Mouse (Mus musculus) testis, postnatal 10 days (tissue): ENCODE data around the gene Gm17535.
"Not testable (repeated sequence)": the region's sequence is repeated elsewhere in the genome, so short reads cannot be mapped to it uniquely, and the experiment has no call there.

Experiments used
- DNase-seq: peaks from one replicate; pipeline ENCODE4 v3.0.0; 2021; ENCODE audit warnings: low spot score

Gene Gm17535

DNA sequence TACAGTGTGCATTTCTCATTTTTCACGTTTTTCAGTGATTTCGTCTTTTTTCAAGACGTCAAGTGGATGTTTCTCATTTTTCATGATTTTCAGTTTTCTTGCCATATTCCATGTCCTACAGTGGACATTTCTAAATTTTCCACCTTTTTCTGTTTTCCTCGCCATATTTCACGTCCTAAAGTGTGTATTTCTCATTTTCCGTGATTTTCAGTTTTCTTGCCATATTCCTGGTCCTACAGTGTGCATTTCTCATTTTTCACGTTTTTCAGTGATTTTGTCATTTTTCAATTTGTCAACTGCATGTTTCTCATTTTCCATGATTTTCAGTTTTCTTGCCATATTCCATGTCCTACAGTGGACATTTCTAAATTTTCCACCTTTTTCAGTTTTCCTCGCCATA is at the start of gene Gm17535:
Gene Gm17535, plus strand, starts transcription at position 301 of the 400 bp plus-strand sequence.
- not testable (repeated sequence) for DNase-seq

DNA sequence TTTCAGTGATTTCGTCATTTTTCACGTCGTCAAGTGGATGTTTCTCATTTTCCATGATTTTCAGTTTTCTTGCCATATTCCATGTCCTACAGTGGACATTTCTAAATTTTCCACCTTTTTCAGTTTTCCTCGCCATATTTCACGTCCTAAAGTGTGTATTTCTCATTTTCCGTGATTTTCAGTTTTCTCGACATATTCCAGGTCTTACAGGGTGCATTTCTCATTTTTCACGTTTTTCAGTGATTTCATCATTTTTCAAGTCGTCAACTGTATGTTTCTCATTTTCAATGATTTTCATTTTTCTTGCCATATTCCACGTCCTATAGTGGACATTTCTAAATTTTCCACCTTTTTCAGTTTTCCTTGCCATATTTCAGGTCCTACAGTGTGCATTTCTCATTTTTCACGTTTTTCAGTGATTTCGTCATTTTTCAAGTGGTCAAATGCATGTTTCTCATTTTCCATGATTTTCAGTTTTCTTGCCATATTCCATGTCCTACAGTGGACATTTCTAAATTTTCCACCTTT is 33.9 kb upstream of the Gm17535 start, which contains the start of gene Gm10722:
Gene Gm10722, plus strand, starts transcription at position 478 of the 528 bp plus-strand sequence.
- not testable (repeated sequence) for DNase-seq

DNA sequence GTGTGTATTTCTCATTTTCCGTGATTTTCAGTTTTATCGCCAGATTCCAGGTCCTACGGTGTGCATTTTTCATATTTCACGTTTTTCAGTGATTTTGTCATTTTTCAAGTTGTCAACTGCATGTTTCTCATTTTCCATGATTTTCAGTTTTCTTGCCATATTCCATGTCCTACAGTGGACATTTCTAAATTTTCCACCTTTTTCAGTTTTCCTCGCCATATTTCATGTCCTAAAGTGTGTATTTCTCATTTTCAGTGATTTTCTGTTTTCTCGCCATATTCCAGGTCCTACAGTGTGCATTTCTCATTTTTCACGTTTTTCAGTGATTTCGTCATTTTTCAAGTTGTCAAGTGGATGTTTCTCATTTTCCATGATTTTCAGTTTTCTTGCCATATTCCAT is 33.4 kb upstream of the Gm17535 start:
- DNase-seq = peak; percentile 46

DNA sequence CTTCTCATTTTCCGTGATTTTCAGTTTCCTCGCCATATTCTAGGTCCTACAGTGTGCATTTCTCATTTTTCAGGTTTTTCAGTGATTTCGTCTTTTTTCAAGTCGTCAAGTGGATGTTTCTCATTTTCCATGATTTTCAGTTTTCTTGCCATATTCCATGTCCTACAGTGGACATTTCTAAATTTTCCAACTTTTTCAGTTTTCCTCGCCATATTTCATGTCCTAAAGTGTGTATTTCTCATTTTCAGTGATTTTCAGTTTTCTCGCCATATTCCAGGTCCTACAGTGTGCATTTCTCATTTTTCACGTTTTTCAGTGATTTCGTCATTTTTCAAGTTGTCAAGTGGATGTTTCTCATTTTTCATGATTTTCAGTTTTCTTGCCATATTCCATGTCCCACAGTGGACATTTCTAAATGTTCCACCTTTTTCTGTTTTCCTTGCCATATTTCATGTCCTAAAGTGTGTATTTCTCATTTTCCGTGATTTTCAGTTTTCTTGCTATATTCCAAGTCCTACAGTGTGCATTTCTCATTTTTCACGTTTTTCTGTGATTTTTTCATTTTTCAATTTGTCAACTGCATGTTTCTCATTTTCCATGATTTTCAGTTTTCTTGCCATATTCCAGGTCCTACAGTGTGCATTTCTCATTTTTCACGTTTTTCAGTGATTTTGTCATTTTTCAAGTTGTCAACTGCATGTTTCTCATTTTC is 32.3 kb upstream of the Gm17535 start:
- peak; percentile 100 for DNase-seq

DNA sequence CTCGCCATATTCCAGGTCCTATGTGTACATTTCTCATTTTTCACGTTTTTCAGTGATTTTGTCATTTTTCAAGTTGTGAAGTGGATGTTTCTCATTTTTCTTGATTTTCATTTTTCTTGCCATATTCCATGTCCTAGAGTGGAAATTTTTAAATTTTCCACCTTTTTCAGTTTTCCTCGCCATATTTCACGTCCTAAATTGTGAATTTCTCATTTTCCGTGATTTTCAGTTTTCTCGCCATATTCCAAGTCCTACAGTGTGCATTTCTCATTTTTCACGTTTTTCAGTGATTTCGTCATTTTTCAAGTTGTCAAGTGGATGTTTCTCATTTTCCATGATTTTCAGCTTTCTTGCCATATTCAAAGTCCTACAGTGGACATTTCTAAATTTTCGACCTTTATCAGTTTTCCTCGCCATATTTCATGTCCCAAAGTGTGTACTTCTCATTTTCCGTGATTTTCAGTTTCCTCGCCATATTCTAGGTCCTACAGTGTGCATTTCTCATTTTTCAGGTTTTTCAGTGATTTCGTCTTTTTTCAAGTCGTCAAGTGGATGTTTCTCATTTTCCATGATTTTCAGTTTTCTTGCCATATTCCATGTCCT is 31.5 kb upstream of the Gm17535 start, which contains the start of gene Gm11168:
Gene Gm11168, plus strand, starts transcription at position 553 of the 603 bp plus-strand sequence.
- peak; percentile 47 for DNase-seq

DNA sequence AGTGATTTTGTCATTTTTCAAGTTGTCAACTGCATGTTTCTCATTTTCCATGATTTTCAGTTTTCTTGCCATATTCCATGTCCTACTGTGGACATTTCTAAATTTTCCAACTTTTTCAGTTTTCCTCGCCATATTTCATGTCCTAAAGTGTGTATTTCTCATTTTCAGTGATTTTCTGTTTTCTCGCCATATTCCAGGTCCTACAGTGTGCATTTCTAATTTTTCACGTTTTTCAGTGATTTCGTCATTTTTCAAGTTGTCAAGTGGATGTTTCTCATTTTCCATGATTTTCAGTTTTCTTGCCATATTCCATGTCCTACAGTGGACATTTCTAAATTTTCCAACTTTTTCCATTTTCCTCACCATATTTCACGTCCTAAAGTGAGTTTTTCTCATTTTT is 28.2 kb upstream of the Gm17535 start:
- DNase-seq = not testable (repeated sequence)

DNA sequence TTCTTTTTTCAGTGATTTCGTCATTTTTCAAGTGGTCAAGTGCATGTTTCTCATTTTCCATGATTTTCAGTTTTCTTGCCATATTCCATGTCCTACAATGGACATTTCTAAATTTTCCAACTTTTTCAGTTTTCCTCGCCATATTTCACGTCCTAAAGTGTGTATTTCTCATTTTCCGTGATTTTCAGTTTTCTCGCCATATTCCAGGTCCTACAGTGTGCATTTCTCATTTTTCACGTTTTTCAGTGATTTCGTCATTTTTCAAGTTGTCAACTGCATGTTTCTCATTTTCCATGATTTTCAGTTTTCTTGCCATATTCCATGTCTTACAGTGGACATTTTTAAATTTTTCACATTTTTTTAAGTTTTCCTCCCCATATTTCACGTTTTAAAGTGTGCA is 27.8 kb upstream of the Gm17535 start:
- peak; percentile 86 for DNase-seq

DNA sequence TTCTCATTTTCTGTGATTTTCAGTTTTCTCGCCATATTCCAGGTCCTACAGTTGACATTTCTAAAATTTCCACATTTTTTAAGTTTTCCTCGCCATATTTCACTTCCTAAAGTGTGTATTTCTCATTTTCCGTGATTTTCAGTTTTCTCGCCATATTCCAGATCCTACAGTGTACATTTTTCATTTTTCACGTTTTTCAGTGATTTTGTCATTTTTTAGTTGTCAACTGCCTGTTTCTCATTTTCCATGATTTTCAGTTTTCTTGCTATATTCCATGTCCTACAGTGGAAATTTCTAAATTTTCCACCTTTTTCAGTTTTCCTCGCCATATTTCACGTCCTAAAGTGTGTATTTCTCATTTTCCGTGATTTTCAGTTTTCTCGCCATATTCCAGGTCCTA is 27.1 kb upstream of the Gm17535 start:
- not testable (repeated sequence) for DNase-seq

DNA sequence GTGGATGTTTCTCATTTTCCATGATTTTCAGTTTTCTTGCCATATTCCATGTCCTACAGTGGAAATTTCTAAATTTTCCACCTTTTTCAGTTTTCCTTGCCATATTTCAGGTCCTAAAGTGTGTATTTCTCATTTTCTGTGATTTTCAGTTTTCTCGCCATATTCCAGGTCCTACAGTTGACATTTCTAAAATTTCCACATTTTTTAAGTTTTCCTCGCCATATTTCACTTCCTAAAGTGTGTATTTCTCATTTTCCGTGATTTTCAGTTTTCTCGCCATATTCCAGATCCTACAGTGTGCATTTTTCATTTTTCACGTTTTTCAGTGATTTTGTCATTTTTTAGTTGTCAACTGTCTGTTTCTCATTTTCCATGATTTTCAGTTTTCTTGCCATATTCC is 25.1 kb upstream of the Gm17535 start:
- not testable (repeated sequence) for DNase-seq

DNA sequence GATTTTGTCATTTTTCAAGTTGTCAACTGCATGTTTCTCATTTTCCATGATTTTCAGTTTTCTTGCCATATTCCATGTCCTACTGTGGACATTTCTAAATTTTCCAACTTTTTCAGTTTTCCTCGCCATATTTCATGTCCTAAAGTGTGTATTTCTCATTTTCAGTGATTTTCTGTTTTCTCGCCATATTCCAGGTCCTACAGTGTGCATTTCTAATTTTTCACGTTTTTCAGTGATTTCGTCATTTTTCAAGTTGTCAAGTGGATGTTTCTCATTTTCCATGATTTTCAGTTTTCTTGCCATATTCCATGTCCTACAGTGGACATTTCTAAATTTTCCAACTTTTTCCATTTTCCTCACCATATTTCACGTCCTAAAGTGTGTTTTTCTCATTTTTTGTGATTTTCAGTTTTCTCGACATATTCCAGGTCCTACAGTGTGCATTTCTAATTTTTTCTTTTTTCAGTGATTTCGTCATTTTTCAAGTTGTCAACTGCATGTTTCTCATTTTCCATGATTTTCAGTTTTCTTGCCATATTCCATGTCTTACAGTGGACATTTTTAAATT is 22.3 kb upstream of the Gm17535 start:
- not testable (repeated sequence) for DNase-seq

DNA sequence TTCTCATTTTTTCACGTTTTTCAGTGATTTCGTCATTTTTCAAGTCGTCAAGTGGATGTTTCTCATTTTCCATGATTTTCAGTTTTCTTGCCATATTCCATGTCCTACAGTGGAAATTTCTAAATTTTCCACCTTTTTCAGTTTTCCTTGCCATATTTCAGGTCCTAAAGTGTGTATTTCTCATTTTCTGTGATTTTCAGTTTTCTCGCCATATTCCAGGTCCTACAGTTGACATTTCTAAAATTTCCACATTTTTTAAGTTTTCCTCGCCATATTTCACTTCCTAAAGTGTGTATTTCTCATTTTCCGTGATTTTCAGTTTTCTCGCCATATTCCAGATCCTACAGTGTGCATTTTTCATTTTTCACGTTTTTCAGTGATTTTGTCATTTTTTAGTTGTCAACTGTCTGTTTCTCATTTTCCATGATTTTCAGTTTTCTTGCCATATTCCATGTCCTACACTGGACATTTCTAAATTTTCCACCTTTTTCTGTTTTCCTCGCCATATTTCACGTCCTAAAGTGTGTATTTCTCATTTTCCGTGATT is 21.6 kb upstream of the Gm17535 start, which contains the start of gene Gm10721:
Gene Gm10721, plus strand, starts transcription at position 408 of the 547 bp plus-strand sequence.
- not testable (repeated sequence) for DNase-seq

DNA sequence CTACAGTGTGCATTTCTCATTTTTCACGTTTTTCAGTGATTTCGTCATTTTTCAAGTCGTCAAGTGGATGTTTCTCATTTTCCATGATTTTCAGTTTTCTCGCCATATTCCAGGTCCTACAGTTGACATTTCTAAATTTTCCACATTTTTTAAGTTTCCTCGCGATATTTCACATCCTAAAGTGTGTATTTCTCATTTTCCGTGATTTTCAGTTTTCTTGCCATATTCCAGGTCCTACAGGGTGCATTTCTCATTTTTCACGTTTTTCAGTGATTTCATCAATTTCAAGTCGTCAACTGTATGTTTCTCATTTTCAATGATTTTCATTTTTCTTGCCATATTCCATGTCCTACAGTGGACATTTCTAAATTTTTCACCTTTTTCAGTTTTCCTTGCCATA is 19.0 kb upstream of the Gm17535 start, which contains the start of gene Gm10720:
Gene Gm10720, plus strand, starts transcription at position 301 of the 400 bp plus-strand sequence.
- not testable (repeated sequence) for DNase-seq

DNA sequence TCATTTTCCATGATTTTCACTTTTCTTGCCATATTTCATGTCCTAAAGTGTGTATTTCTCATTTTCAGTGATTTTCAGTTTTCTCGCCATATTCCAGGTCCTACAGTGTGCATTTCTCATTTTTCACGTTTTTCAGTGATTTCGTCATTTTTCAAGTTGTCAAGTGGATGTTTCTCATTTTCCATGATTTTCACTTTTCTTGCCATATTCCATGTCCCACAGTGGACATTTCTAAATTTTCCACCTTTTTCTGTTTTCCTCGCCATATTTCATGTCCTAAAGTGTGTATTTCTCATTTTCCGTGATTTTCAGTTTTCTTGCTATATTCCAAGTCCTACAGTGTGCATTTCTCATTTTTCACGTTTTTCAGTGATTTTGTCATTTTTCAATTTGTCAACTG is 18.5 kb upstream of the Gm17535 start:
- DNase-seq = peak; percentile 48

DNA sequence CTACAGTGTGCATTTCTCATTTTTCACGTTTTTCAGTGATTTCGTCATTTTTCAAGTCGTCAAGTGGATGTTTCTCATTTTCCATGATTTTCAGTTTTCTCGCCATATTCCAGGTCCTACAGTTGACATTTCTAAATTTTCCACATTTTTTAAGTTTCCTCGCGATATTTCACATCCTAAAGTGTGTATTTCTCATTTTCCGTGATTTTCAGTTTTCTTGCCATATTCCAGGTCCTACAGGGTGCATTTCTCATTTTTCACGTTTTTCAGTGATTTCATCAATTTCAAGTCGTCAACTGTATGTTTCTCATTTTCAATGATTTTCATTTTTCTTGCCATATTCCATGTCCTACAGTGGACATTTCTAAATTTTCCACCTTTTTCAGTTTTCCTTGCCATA is 17.3 kb upstream of the Gm17535 start, which contains the start of gene Gm10719:
Gene Gm10719, plus strand, starts transcription at position 301 of the 400 bp plus-strand sequence.
- not testable (repeated sequence) for DNase-seq

DNA sequence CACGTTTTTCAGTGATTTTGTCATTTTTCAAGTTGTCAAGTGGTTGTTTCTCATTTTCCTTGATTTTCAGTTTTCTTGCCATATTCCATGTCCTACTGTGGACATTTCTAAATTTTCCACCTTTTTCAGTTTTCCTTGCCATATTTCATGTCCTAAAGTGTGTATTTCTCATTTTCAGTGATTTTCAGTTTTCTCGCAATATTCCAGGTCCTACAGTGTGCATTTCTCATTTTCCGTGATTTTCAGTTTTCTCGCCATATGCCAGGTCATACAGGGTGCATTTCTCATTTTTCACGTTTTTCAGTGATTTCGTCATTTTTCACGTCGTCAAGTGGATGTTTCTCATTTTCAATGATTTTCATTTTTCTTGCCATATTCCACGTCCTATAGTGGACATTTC is 15.5 kb upstream of the Gm17535 start:
- peak; percentile 100 for DNase-seq

DNA sequence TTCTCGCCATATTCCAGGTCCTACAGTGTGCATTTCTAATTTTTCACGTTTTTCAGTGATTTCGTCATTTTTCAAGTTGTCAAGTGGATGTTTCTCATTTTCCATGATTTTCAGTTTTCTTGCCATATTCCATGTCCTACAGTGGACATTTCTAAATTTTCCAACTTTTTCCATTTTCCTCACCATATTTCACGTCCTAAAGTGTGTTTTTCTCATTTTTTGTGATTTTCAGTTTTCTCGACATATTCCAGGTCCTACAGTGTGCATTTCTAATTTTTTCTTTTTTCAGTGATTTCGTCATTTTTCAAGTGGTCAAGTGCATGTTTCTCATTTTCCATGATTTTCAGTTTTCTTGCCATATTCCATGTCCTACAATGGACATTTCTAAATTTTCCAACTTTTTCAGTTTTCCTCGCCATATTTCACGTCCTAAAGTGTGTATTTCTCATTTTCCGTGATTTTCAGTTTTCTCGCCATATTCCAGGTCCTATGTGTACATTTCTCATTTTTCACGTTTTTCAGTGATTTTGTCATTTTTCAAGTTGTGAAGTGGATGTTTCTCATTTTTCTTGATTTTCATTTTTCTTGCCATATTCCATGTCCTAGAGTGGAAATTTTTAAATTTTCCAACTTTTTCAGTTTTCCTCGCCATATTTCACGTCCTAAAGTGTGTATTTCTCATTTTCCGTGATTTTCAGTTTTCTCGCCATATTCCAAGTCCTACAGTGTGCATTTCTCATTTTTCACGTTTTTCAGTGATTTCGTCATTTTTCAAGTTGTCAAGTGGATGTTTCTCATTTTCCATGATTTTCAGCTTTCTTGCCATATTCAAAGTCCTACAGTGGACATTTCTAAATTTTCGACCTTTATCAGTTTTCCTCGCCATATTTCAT is 14.3 kb upstream of the Gm17535 start:
- peak; percentile 95 for DNase-seq

DNA sequence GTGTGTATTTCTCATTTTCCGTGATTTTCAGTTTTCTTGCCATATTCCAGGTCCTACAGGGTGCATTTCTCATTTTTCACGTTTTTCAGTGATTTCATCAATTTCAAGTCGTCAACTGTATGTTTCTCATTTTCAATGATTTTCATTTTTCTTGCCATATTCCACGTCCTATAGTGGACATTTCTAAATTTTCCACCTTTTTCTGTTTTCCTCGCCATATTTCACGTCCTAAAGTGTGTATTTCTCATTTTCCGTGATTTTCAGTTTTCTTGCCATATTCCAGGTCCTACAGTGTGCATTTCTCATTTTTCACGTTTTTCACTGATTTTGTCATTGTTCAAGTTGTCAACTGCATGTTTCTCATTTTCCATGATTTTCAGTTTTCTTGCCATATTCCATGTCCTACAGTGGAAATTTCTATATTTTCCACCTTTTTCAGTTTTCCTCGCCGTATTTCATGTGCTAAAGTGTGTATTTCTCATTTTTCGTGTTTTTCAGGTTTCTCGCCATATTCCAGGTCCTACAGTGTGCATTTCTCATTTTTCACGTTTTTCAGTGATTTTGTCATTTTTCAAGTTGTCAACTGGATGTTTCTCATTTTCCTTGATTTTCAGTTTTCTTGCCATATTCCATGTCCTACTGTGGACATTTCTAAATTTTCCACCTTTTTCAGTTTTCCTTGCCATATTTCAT is 11.9 kb upstream of the Gm17535 start:
- DNase-seq = peak; percentile 85

DNA sequence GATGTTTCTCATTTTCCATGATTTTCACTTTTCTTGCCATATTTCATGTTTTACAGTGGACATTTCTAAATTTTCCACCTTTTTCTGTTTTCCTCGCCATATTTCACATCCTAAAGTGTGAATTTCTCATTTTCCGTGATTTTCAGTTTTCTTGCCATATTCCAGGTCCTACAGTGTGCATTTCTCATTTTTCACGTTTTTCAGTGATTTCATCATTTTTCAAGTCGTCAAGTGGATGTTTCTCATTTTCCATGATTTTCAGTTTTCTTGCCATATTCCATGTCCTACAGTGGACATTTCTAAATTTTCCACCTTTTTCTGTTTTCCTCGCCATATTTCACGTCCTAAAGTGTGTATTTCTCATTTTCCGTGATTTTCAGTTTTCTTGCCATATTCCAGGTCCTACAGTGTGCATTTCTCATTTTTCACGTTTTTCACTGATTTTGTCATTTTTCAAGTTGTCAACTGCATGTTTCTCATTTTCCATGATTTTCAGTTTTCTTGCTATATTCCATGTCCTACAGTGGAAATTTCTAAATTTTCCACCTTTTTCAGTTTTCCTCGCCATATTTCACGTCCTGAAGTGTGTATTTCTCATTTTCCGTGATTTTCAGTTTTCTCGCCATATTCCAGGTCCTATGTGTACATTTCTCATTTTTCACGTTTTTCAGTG is 11.0 kb upstream of the Gm17535 start, which contains the start of gene Gm10718:
Gene Gm10718, plus strand, starts transcription at position 236 of the 673 bp plus-strand sequence.
- peak; percentile 54 for DNase-seq

DNA sequence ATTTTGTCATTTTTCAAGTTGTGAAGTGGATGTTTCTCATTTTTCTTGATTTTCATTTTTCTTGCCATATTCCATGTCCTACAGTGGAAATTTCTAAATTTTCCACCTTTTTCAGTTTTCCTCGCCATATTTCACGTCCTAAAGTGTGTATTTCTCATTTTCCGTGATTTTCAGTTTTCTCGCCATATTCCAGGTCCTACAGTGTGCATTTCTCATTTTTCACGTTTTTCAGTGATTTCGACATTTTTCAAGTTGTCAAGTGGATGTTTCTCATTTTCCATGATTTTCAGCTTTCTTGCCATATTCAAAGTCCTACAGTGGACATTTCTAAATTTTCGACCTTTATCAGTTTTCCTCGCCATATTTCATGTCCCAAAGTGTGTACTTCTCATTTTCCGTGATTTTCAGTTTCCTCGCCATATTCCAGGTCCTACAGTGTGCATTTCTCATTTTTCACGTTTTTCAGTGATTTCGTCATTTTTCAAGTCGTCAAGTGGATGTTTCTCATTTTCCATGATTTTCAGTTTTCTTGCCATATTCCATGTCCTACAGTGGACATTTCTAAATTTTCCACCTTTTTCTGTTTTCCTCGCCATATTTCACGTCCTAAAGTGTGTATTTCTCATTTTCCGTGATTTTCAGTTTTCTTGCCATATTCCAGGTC is 10.3 kb upstream of the Gm17535 start:
- DNase-seq = peak; percentile 76
